Mouse (Mus musculus): ENCODE measurements around the gene Mrpl45. TPM values are rescaled to one million over a fixed set of nuclear protein-coding genes. Genes with fewer than 3 reads are reported as not detected.

The Mrpl45 gene
- total and polyA plus RNA-seq, 2 experiments from 2014 or later = 21.4 to 36.0 TPM

DNA sequence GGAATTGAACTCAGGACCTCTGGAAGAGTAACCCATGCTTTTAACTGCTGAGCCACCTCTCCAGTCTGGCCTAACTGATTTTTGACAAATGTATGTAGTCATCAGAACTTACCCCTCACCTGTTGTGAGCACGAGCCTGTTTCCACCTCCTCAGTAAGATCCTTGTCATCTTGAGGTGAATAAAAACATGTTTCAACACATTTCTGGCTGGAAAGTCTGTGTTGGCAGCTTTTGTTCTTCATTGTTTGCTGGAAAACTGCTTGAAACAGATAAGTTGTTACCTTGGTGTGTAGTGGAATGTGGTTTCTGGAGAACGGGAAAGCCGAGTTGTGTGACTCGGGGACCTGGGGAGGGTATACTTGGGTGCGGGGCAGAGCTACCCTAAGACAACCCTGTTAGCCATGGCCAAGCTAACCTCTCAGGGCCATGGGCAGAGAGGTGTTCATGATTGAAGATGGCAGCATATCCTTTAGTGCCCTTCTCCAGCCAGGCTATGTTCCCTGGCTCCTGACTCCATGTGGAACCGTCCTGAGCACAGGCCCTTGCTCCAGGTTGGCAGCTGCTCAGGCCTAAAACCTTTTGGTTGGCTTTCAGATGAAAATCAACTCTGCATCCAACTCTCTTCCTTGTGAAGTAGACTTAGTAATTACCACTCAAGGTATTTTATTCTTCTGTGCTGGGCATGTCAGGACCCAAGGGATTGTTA, 56.8 kb downstream of the Mrpl45 start:
- H3K9ac ChIP-seq (replicated peaks; ENCODE audit: low read length, poor library complexity, severe bottlenecking) = no peak overlapping the region
- H3K27ac ChIP-seq (ENCODE audit: low read depth, low read length) = no peak overlapping the region
- H3K4me2 ChIP-seq (ENCODE audit: low read depth, low read length, poor library complexity, severe bottlenecking) = no peak overlapping the region
- H3K36me3 ChIP-seq (ENCODE audit: insufficient read depth, low read length) = peaks cover 28% of the 10 kb centered on the region
- H3K4me1 ChIP-seq (ENCODE audit: insufficient read depth, low read length) = no peaks in the 10 kb centered on the region
- WGBS = 88% methylated on average over 6 of the region's 6 CpGs
- no peak for TF ChIP-seq CTCF (IDR thresholded peaks at IDR 0.05)
- no peaks in the 10 kb centered on the region for H3K9me3 ChIP-seq (ENCODE audit: low read length)
- no peak overlapping the region for H3K4me3 ChIP-seq (ENCODE audit: low read depth, low read length)
- ATAC-seq (ENCODE audit: low FRiP score) = no peak
- DNase-seq (ENCODE audit: low spot score) = no peak
- H3K27me3 ChIP-seq (ENCODE audit: insufficient read depth, low read length) = no peaks in the 10 kb centered on the region

DNA sequence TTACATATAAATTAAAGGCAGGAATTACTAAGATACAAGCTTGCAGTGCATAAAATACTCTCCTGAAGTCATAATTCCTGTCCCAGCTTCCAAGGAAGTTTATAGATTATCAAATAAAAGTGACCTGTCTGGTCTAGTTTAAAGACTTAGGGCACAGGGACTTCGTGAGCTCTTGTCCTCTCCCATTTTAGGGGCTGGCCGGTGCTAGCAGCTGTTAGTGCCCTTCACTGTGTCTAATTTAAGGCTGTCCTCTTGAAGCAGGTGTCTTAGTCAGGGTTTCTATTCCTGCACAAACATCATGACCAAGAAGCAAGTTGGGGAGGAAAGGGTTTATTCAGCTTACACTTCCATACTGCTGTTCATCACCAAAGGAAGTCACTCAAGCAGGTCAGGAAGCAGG, 57.9 kb downstream of the Mrpl45 start:
- Histone ChIP-seq H3K27me3 (ENCODE audit: insufficient read depth, low read length) (no peaks in the 10 kb centered on the region), H3K27ac (ENCODE audit: low read depth, low read length) (no peak overlapping the region), H3K4me2 (ENCODE audit: low read depth, low read length, poor library complexity, severe bottlenecking) (no peak overlapping the region), H3K4me1 (ENCODE audit: insufficient read depth, low read length) (no peaks in the 10 kb centered on the region), H3K9ac (replicated peaks; ENCODE audit: low read length, poor library complexity, severe bottlenecking) (no peak overlapping the region), H3K4me3 (ENCODE audit: low read depth, low read length) (no peak overlapping the region), H3K36me3 (ENCODE audit: insufficient read depth, low read length) (peaks cover 39% of the 10 kb centered on the region), H3K9me3 (ENCODE audit: low read length) (no peaks in the 10 kb centered on the region)
- TF ChIP-seq CTCF (IDR thresholded peaks at IDR 0.05) = no peak
- ATAC-seq (ENCODE audit: low FRiP score) (no peak), DNase-seq (ENCODE audit: low spot score) (no peak)
- 87% methylated on average over 2 of the region's 2 CpGs for WGBS

Other genes starting within 250 kb of the Mrpl45 start
- gene Tbx21, start 200.4 kb upstream of the Mrpl45 start, total RNA-seq (2014; rRNA removed) = 0.11 and 0.24 TPM in 2 replicates
- gene Tbx21, start 200.4 kb upstream of the Mrpl45 start, polyA plus RNA-seq (2015; fragmentation: Nextera tagmentation; extraction: Ambion mirVana) = 0.14 and 0.15 TPM in 2 replicates
- 43.9 and 45.3 TPM in 2 replicates for gene Tbkbp1, start 164.2 kb upstream of the Mrpl45 start, total RNA-seq (2014; rRNA removed)
- gene Tbkbp1, start 164.2 kb upstream of the Mrpl45 start, polyA plus RNA-seq (2015; fragmentation: Nextera tagmentation; extraction: Ambion mirVana) = 9.5 and 10.3 TPM in 2 replicates
- 104 and 118 TPM in 2 replicates for gene Kpnb1, start 127.8 kb upstream of the Mrpl45 start, total RNA-seq (2014; rRNA removed)
- 23.0 and 25.0 TPM in 2 replicates for gene Kpnb1, start 127.8 kb upstream of the Mrpl45 start, polyA plus RNA-seq (2015; fragmentation: Nextera tagmentation; extraction: Ambion mirVana)
- 52.5 and 81.0 TPM in 2 replicates for gene Npepps, start 35.1 kb upstream of the Mrpl45 start, total RNA-seq (2014; rRNA removed)
- 97.8 and 109 TPM in 2 replicates for gene Npepps, start 35.1 kb upstream of the Mrpl45 start, polyA plus RNA-seq (2015; fragmentation: Nextera tagmentation; extraction: Ambion mirVana)
- 0.57 and 0.71 TPM in 2 replicates for gene Gpr179, start 36.4 kb downstream of the Mrpl45 start, total RNA-seq (2014; rRNA removed)
- 0.66 and 0.78 TPM in 2 replicates for gene Gpr179, start 36.4 kb downstream of the Mrpl45 start, polyA plus RNA-seq (2015; fragmentation: Nextera tagmentation; extraction: Ambion mirVana)
- gene Socs7, start 46.8 kb downstream of the Mrpl45 start, total RNA-seq (2014; rRNA removed) = 54.9 and 60.4 TPM in 2 replicates
- gene Socs7, start 46.8 kb downstream of the Mrpl45 start, polyA plus RNA-seq (2015; fragmentation: Nextera tagmentation; extraction: Ambion mirVana) = 6.9 and 7.4 TPM in 2 replicates
- 80.2 and 80.9 TPM in 2 replicates for gene Arhgap23, start 99.8 kb downstream of the Mrpl45 start, total RNA-seq (2014; rRNA removed)
- gene Arhgap23, start 99.8 kb downstream of the Mrpl45 start, polyA plus RNA-seq (2015; fragmentation: Nextera tagmentation; extraction: Ambion mirVana) = 9.2 and 9.6 TPM in 2 replicates
- gene 4933428G20Rik, start 184.6 kb downstream of the Mrpl45 start, total RNA-seq (2014; rRNA removed) = 0.28 TPM in 1 of 2 replicates, not detected in the other
- 0.34 and 0.91 TPM in 2 replicates for gene 4933428G20Rik, start 184.6 kb downstream of the Mrpl45 start, polyA plus RNA-seq (2015; fragmentation: Nextera tagmentation; extraction: Ambion mirVana)

Measured in midbrain, postnatal 0 days (tissue).